Mouse (Mus musculus) embryo, embryonic 11.5 days (tissue): ENCODE results near the gene Cyp2d12.
"Not testable (repeated sequence)": the region's sequence is repeated elsewhere in the genome, so short reads cannot be mapped to it uniquely, and the experiment has no call there.

Source experiments
- DNase-seq: peaks from one replicate; pipeline ENCODE4 v3.0.0-alpha.2; 2012; ENCODE audit warnings: low read depth, low spot score

The Cyp2d12 gene

GRCm38 (mm10) chr15:82554531-82555230 is at the start of gene Cyp2d12:
Cyp2d12 (plus strand) TSS chr15:82555072.
- no peak for DNase-seq

- no peak for DNase-seq
These were observed 47.9 kb upstream of the Cyp2d12 start for GRCm38 (mm10) chr15:82506971-82507370.

- DNase-seq: not testable (repeated sequence)
These were observed 47.1 kb upstream of the Cyp2d12 start for GRCm38 (mm10) chr15:82507740-82508139.

- not testable (repeated sequence) for DNase-seq
These were observed 45.4 kb upstream of the Cyp2d12 start for GRCm38 (mm10) chr15:82509495-82509894.

GRCm38 (mm10) chr15:82510500-82510899 is 44.4 kb upstream of the Cyp2d12 start:
- DNase-seq: not testable (repeated sequence)

GRCm38 (mm10) chr15:82512111-82512510 is 42.8 kb upstream of the Cyp2d12 start:
- not testable (repeated sequence) for DNase-seq

GRCm38 (mm10) chr15:82516174-82516573 is 38.7 kb upstream of the Cyp2d12 start:
- not testable (repeated sequence) for DNase-seq

- not testable (repeated sequence) for DNase-seq
These were observed 27.5 kb upstream of the Cyp2d12 start for GRCm38 (mm10) chr15:82527371-82527770.

GRCm38 (mm10) chr15:82532721-82533120 is 22.2 kb upstream of the Cyp2d12 start:
- DNase-seq: not testable (repeated sequence)

- not testable (repeated sequence) for DNase-seq
These were observed 11.9 kb upstream of the Cyp2d12 start for GRCm38 (mm10) chr15:82542976-82543375.

GRCm38 (mm10) chr15:82544561-82544960 is 10.3 kb upstream of the Cyp2d12 start:
- not testable (repeated sequence) for DNase-seq

- not testable (repeated sequence) for DNase-seq
These were observed 7.1 kb upstream of the Cyp2d12 start for GRCm38 (mm10) chr15:82547753-82548152.

- not testable (repeated sequence) for DNase-seq
These were observed 1.7 kb upstream of the Cyp2d12 start for GRCm38 (mm10) chr15:82553211-82553610.

GRCm38 (mm10) chr15:82572856-82573255 is 18.0 kb downstream of the Cyp2d12 start:
- DNase-seq: no peak

- DNase-seq: no peak
These were observed 24.2 kb downstream of the Cyp2d12 start for GRCm38 (mm10) chr15:82579071-82579470.

- DNase-seq: no peak
These were observed 27.7 kb downstream of the Cyp2d12 start for GRCm38 (mm10) chr15:82582621-82583020.
